Mouse (Mus musculus) telencephalon, adult 2 months (tissue): ENCODE results near the gene Chchd5.

ENCODE experiments used
- DNase-seq: peaks from one replicate; pipeline ENCODE4 v3.0.0-alpha.2; 2011; ENCODE audit warnings: low read depth, low spot score

The Chchd5 gene

GRCm38 (mm10) chr2:129151111-129151510 lies 21.6 kb downstream of the Chchd5 start:
- DNase-seq: no peak

GRCm38 (mm10) chr2:129152751-129153150 lies 23.3 kb downstream of the Chchd5 start:
- no peak for DNase-seq

- DNase-seq: no peak
Observed at GRCm38 (mm10) chr2:129164815-129165214, 35.3 kb downstream of the Chchd5 start.

- no peak for DNase-seq
Observed at GRCm38 (mm10) chr2:129166466-129167463, 37.3 kb downstream of the Chchd5 start.

- DNase-seq: no peak
Observed at GRCm38 (mm10) chr2:129173386-129173785, 43.9 kb downstream of the Chchd5 start.

- DNase-seq: no peak
Observed at GRCm38 (mm10) chr2:129174474-129174873, 45.0 kb downstream of the Chchd5 start.

- no peak for DNase-seq
Observed at GRCm38 (mm10) chr2:129175636-129176035, 46.1 kb downstream of the Chchd5 start.

GRCm38 (mm10) chr2:129176676-129177420 lies 47.3 kb downstream of the Chchd5 start:
- DNase-seq: no peak

GRCm38 (mm10) chr2:129177661-129178060 lies 48.2 kb downstream of the Chchd5 start:
- no peak for DNase-seq

- no peak for DNase-seq
Observed at GRCm38 (mm10) chr2:129178182-129178908, 48.8 kb downstream of the Chchd5 start.

- DNase-seq: no peak
Observed at GRCm38 (mm10) chr2:129179946-129180853, 50.7 kb downstream of the Chchd5 start.

- DNase-seq: no peak
Observed at GRCm38 (mm10) chr2:129181509-129181908, 52.0 kb downstream of the Chchd5 start.

GRCm38 (mm10) chr2:129182412-129182811 lies 52.9 kb downstream of the Chchd5 start:
- no peak for DNase-seq

GRCm38 (mm10) chr2:129183561-129184031 lies 54.1 kb downstream of the Chchd5 start:
- DNase-seq: peak; percentile 86
